Mouse (Mus musculus) hindbrain, embryonic 14.5 days (tissue): Measurements from ENCODE around the gene Cds2. TPM values are rescaled to one million over a fixed set of nuclear protein-coding genes. Genes with fewer than 3 reads are reported as not detected.

ENCODE experiments used
- ATAC-seq: fragments of 200-750 bp; cut with Nextera tagmentation; 2 replicates; pipeline ENCODE4 v1.8.0; 2017; ENCODE audit warnings: moderate number of reproducible peaks, mild to moderate bottlenecking, moderate TSS enrichment, moderate library complexity; ENCODE audit not compliant: low FRiP score
- DNase-seq: peaks from one replicate; pipeline ENCODE4 v3.0.0-alpha.2; 2015; ENCODE audit warnings: low spot score
- H3K27ac ChIP-seq: fragments of 300-500 bp; sonication (generic); 2 replicates; pipeline ENCODE4 v1.5.1; 2014; ENCODE audit warnings: mild to moderate bottlenecking, moderate library complexity
- H3K27me3 ChIP-seq: fragments of 300-500 bp; sonication (generic); 2 replicates; pipeline ENCODE4 v1.6.1; 2014; ENCODE audit warnings: mild to moderate bottlenecking, low read length, mixed read lengths; ENCODE audit not compliant: control insufficient read depth, insufficient read depth
- H3K36me3 ChIP-seq: fragments of 300-500 bp; sonication (generic); replicated peaks from 2 replicates; pipeline ENCODE4 v1.6.1; 2014; ENCODE audit not compliant: control insufficient read depth, insufficient read depth
- H3K4me1 ChIP-seq: fragments of 300-500 bp; sonication (generic); replicated peaks from 2 replicates; pipeline ENCODE4 v1.6.1; 2014; ENCODE audit warnings: antibody characterized with exemption, low read length, mixed read lengths; ENCODE audit not compliant: control insufficient read depth, insufficient read depth
- H3K4me2 ChIP-seq: fragments of 300-500 bp; sonication (generic); replicated peaks from 2 replicates; pipeline ENCODE4 v1.6.1; 2014; ENCODE audit warnings: mild to moderate bottlenecking, moderate library complexity
- H3K4me3 ChIP-seq: fragments of 300-500 bp; sonication (generic); replicated peaks from 2 replicates; pipeline ENCODE4 v1.5.1; 2014; ENCODE audit warnings: mild to moderate bottlenecking, low read length
- H3K9ac ChIP-seq: fragments of 300-500 bp; sonication (generic); 2 replicates; pipeline ENCODE4 v1.6.1; 2014
- H3K9me3 ChIP-seq: fragments of 300-500 bp; sonication (generic); 2 replicates; pipeline ENCODE4 v1.6.1; 2016; ENCODE audit warnings: low read length; ENCODE audit not compliant: control insufficient read depth
- WGBS: fragments of 180-500 bp; shearing (Covaris S2); extraction: QIAGEN DNeasy Blood & Tissue Kit; methylation state at CpG from one replicate; pipeline ENCODE4 v1.1.7; 2014; 5-methylcytosine and 5-hydroxymethylcytosine counted together
- polyA plus RNA-seq: library from polyadenylated mRNA; unstranded; fragments of >200 nt; fragmentation: Nextera tagmentation; extraction: Ambion mirVana; gene quantifications from 2 replicates; pipeline ENCODE4 v1.2.1, GENCODE M21; 2014

Cds2 gene
- polyA plus RNA-seq, 1 experiment from 2014 or later: 57.2 TPM

GRCm38 (mm10) chr2:132243370-132243769 is 19.6 kb upstream of the Cds2 start:
- no peak overlapping the region for H3K4me3 ChIP-seq
- H3K4me2 ChIP-seq: no peak overlapping the region
- ATAC-seq (no peak), DNase-seq (no peak)
- peaks cover 31% of the 10 kb centered on the region for H3K36me3 ChIP-seq
- H3K27ac ChIP-seq: no peak overlapping the region
- 96% methylated on average over 3 of the region's 3 CpGs for WGBS
- no peaks in the 10 kb centered on the region for H3K27me3 ChIP-seq
- no peaks in the 10 kb centered on the region for H3K9me3 ChIP-seq
- no peak overlapping the region for H3K9ac ChIP-seq
- H3K4me1 ChIP-seq: peaks cover 12% of the 10 kb centered on the region

- peak within 1 kb of the TSS; percentile 82 for H3K27ac ChIP-seq
- ATAC-seq (peak; percentile 95), DNase-seq (peak; percentile 99)
- no peaks in the 10 kb centered on the region for H3K9me3 ChIP-seq
- H3K4me1 ChIP-seq: peaks cover 21% of the 10 kb centered on the region
- H3K36me3 ChIP-seq: peaks cover 33% of the 10 kb centered on the region
- no peaks in the 10 kb centered on the region for H3K27me3 ChIP-seq
- peak within 1 kb of the TSS; percentile 49 for H3K4me3 ChIP-seq
- H3K4me2 ChIP-seq: peak within 1 kb of the TSS; percentile 96
- peak within 1 kb of the TSS; percentile 72 for H3K9ac ChIP-seq
- WGBS: 5% methylated on average over 50 of the region's 50 CpGs
These were observed 15.2 kb upstream of the Cds2 start, which contains the start of gene Tmem230 for GRCm38 (mm10) chr2:132247539-132248313. TSS of gene Tmem230 (minus strand) at chr2:132247807.

- WGBS: 12% methylated on average over 8 of the region's 8 CpGs
- no peak for ATAC-seq
- peak overlapping the region; percentile 54 for H3K4me3 ChIP-seq
- H3K9ac ChIP-seq: peak overlapping the region; percentile 55
- H3K4me1 ChIP-seq: peaks cover 17% of the 10 kb centered on the region
- H3K4me2 ChIP-seq: peak overlapping the region; percentile 94
- H3K36me3 ChIP-seq: peaks cover 18% of the 10 kb centered on the region
- H3K9me3 ChIP-seq: no peaks in the 10 kb centered on the region
- no peak for DNase-seq
- H3K27ac ChIP-seq: no peak overlapping the region
- no peaks in the 10 kb centered on the region for H3K27me3 ChIP-seq
These were observed 11.0 kb upstream of the Cds2 start for GRCm38 (mm10) chr2:132251911-132252310.

- Histone ChIP-seq H3K4me1 (peaks cover 14% of the 10 kb centered on the region), H3K36me3 (peaks cover 18% of the 10 kb centered on the region), H3K4me3 (peak within 1 kb of the TSS; percentile 54), H3K4me2 (peak within 1 kb of the TSS; percentile 94), H3K9ac (peak within 1 kb of the TSS; percentile 55), H3K9me3 (no peaks in the 10 kb centered on the region), H3K27ac (peak within 1 kb of the TSS; percentile 82), H3K27me3 (no peaks in the 10 kb centered on the region)
- ATAC-seq (peak; percentile 100), DNase-seq (peak; percentile 95)
- WGBS: under 1% methylated on average over 75 of the region's 79 CpGs
These were observed 10.1 kb upstream of the Cds2 start, which contains the start of gene Pcna for GRCm38 (mm10) chr2:132252542-132253528. TSS of gene Pcna (minus strand) at chr2:132253314.

DNA sequence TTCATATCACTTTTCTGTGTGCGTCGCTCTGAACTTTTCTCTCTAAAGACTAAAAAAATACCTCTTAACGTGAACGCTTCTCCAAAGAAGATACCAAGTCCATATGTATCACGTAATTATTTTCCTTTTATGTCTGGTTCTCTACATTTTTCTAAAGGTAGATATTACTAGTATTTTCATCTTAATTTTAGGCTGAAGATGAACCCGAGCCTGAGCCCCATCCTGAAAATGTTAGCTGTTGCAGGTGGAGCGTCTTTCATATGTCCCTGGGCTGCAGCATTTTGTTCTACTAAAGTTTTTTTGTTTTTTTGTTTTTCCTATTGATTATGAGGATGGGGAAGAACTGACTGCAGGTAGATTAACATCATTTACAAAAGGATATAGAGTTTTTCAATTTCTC is 9.3 kb upstream of the Cds2 start:
- Histone ChIP-seq H3K4me3 (peak overlapping the region; percentile 54), H3K27me3 (no peaks in the 10 kb centered on the region), H3K27ac (peak overlapping the region; percentile 82), H3K4me2 (peak overlapping the region; percentile 94), H3K9ac (peak overlapping the region; percentile 55), H3K4me1 (peaks cover 9% of the 10 kb centered on the region), H3K9me3 (no peaks in the 10 kb centered on the region), H3K36me3 (peaks cover 18% of the 10 kb centered on the region)
- ATAC-seq (no peak), DNase-seq (no peak)
- 2% methylated on average over 7 of the region's 7 CpGs for WGBS

- WGBS: 95% methylated on average over 6 of the region's 6 CpGs
- ATAC-seq (no peak), DNase-seq (no peak)
- Histone ChIP-seq H3K27me3 (no peaks in the 10 kb centered on the region), H3K36me3 (no peaks in the 10 kb centered on the region), H3K4me1 (no peaks in the 10 kb centered on the region), H3K4me2 (no peak overlapping the region), H3K4me3 (no peak overlapping the region), H3K9ac (no peak overlapping the region), H3K27ac (no peak overlapping the region), H3K9me3 (no peaks in the 10 kb centered on the region)
These were observed 5.4 kb upstream of the Cds2 start for GRCm38 (mm10) chr2:132257350-132258068.

GRCm38 (mm10) chr2:132260601-132261000 is 2.3 kb upstream of the Cds2 start:
- ATAC-seq: no peak
- Histone ChIP-seq H3K4me2 (no peak overlapping the region), H3K36me3 (no peaks in the 10 kb centered on the region), H3K4me1 (peaks cover 15% of the 10 kb centered on the region), H3K9me3 (no peaks in the 10 kb centered on the region), H3K27me3 (no peaks in the 10 kb centered on the region), H3K27ac (no peak overlapping the region), H3K4me3 (no peak overlapping the region), H3K9ac (no peak overlapping the region)
- no peak for DNase-seq
- WGBS: 94% methylated on average over 3 of the region's 3 CpGs

DNA sequence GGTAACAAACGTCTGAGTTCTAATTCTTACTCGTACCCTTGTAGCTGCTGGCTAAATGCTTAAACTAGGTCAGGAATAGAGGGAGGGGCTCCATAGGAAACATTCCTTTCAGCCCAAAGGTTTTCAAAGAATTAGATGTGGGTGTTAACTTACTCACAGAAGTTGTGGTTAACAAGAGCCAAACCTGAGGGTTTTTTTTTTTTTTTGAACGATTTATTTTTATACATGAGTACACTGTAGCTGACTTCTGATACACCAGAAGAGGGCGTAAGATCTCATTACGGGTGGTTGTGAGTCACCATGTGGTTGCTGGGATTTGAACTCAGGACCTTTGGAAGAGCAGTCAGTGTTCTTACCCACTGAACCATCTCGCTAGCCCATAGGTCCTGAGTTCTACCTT is 773 bp upstream of the Cds2 start:
- peaks cover 15% of the 10 kb centered on the region for H3K4me1 ChIP-seq
- H3K27me3 ChIP-seq: no peaks in the 10 kb centered on the region
- H3K36me3 ChIP-seq: no peaks in the 10 kb centered on the region
- peak overlapping the region; percentile 20; the same call in 1 of the 2 replicates for H3K27ac ChIP-seq
- H3K9ac ChIP-seq: no peak overlapping the region
- no peak for ATAC-seq
- H3K4me2 ChIP-seq: peak overlapping the region; percentile 54; the same call in 1 of the 2 replicates
- 75% methylated on average over 6 of the region's 6 CpGs for WGBS
- DNase-seq: no peak
- no peaks in the 10 kb centered on the region for H3K9me3 ChIP-seq
- H3K4me3 ChIP-seq: no peak overlapping the region
